Mouse (Mus musculus) monocyte, adult 5-6 weeks (primary cell): ENCODE measurements at regions not wholly inside any gene's neighbourhood (a gene's known extent, or its start where the extent isn't known, plus 50 kb on each side); places are given as distances from the start of the nearest gene placed in this dataset.
"Not testable (repeated sequence)": the region's sequence is repeated elsewhere in the genome, so short reads cannot be mapped to it uniquely, and the experiment has no call there.

Experiments
- ATAC-seq: fragments of 153-309, 156-312 bp; replicated peaks from 2 replicates; pipeline ENCODE4 v1.8.0; 2017; ENCODE audit warnings: mild to moderate bottlenecking; ENCODE audit not compliant: low TSS enrichment, insufficient number of reproducible peaks, severe bottlenecking, poor library complexity, low FRiP score

GRCm38 (mm10) chr10:11787240-11787639, 444.0 kb downstream of the Epm2a start:
- no peak for ATAC-seq

GRCm38 (mm10) chr10:11799510-11799909, 456.3 kb downstream of the Epm2a start:
- ATAC-seq, result no peak

GRCm38 (mm10) chr10:11801372-11802230, 458.4 kb downstream of the Epm2a start:
- ATAC-seq, result not testable (repeated sequence)

GRCm38 (mm10) chr10:11809255-11809654, 466.1 kb downstream of the Epm2a start:
- ATAC-seq, result no peak

- no peak for ATAC-seq
Measured at GRCm38 (mm10) chr10:11822418-11822959, 479.3 kb downstream of the Epm2a start.

GRCm38 (mm10) chr10:11841094-11841493, 497.9 kb downstream of the Epm2a start:
- no peak for ATAC-seq

GRCm38 (mm10) chr10:11841494-11841893, 498.3 kb downstream of the Epm2a start:
- ATAC-seq, result no peak

- no peak for ATAC-seq
Measured at GRCm38 (mm10) chr10:11846141-11846540, 502.9 kb downstream of the Epm2a start.

- no peak for ATAC-seq
Measured at GRCm38 (mm10) chr10:11875145-11876131, 532.2 kb downstream of the Epm2a start.

- ATAC-seq, result no peak
Measured at GRCm38 (mm10) chr10:11886237-11886636, 543.0 kb downstream of the Epm2a start.

- no peak for ATAC-seq
Measured at GRCm38 (mm10) chr10:11888953-11889352, 545.7 kb downstream of the Epm2a start.

- no peak for ATAC-seq
Measured at GRCm38 (mm10) chr10:11922132-11922531, 578.9 kb downstream of the Epm2a start.

- ATAC-seq, result no peak
Measured at GRCm38 (mm10) chr10:11938164-11938563, 595.0 kb downstream of the Epm2a start.

- no peak for ATAC-seq
Measured at GRCm38 (mm10) chr10:11942772-11943171, 599.6 kb downstream of the Epm2a start.

- no peak for ATAC-seq
Measured at GRCm38 (mm10) chr10:11960327-11960922, 617.2 kb downstream of the Epm2a start.

- ATAC-seq, result no peak
Measured at GRCm38 (mm10) chr10:12004966-12005365, 661.8 kb downstream of the Epm2a start.

GRCm38 (mm10) chr10:12005889-12006288, 662.7 kb downstream of the Epm2a start:
- no peak for ATAC-seq

- ATAC-seq, result no peak
Measured at GRCm38 (mm10) chr10:12017286-12017685, 674.1 kb downstream of the Epm2a start.

GRCm38 (mm10) chr10:12018281-12018680, 675.1 kb downstream of the Epm2a start:
- ATAC-seq, result no peak
